ENCODE assay signal across 9 mouse cellular contexts in genomic region chr6:31100749-31101148, GRCm38 (mm10).
A peak's percentile ranks its signal among the peaks of the same experiment; 100 is the strongest.
DNase-seq lines count a peak whose midpoint lies in the region; ATAC-seq and TF ChIP-seq lines count a peak whose summit lies in the region.
"Had no signal": no experiment of that assay in that cellular context is flagged by ENCODE, and none has a peak within 500 bp of the region (broad histone marks: within the 10 kb centered on the region; RNA-seq: fewer than 3 reads in every experiment).

No protein-coding gene starts in this region.

- peak; percentile 62 for TF ChIP-seq CTCF in lung, postnatal 0 days (IDR thresholded peaks at IDR 0.05)

- no peaks in the 10 kb centered on the region for H3K9me3 ChIP-seq in heart, embryonic 10.5 days
- no peaks in the 10 kb centered on the region for H3K9me3 ChIP-seq in lung, postnatal 0 days (ENCODE audit: low read length)

- peaks cover 44% of the 10 kb centered on the region for H3K4me1 ChIP-seq in heart, embryonic 10.5 days
- no peaks in the 10 kb centered on the region; the same call in 1 of the 2 replicates for H3K4me1 ChIP-seq in lung, postnatal 0 days (ENCODE audit: insufficient read depth, low read depth, low read length)
- peaks cover 22% of the 10 kb centered on the region for H3K4me1 ChIP-seq in brown adipose tissue, adult 24 weeks (ENCODE audit: control insufficient read depth, insufficient read depth, insufficient read length, low read length)

- WGBS in heart, embryonic 10.5 days = 66% methylated on average over 5 of the region's 5 CpGs
- 33% methylated on average over 5 of the region's 5 CpGs for WGBS in lung, postnatal 0 days

- H3K4me2 ChIP-seq in lung, postnatal 0 days (replicated peaks; ENCODE audit: low read depth, low read length) = no peak overlapping the region

- no peaks in the 10 kb centered on the region for H3K36me3 ChIP-seq in heart, embryonic 10.5 days
- no peaks in the 10 kb centered on the region for H3K36me3 ChIP-seq in lung, postnatal 0 days (ENCODE audit: insufficient read depth, low read length)

- TF ChIP-seq EP300 in lung, postnatal 0 days (IDR thresholded peaks at IDR 0.05) = no peak

- DNase-seq in heart, embryonic 10.5 days (ENCODE audit: low spot score) = no peak
- DNase-seq in heart, adult 9 months (ENCODE audit: low spot score in 2 of 2) = no peak
- no peak for DNase-seq in lung, postnatal 0 days (ENCODE audit: low spot score)
- no peak for DNase-seq in lung, postnatal 10 days
- peak; percentile 78 to 85 for DNase-seq in thymus, postnatal 10 days (ENCODE audit: low spot score in 2 of 2)
- DNase-seq in left cerebral cortex, adult 11 months (ENCODE audit: low spot score) = no peak
- DNase-seq: cerebellum, postnatal 14 days had no signal

- no peak overlapping the region for H3K4me3 ChIP-seq in heart, embryonic 10.5 days
- H3K4me3 ChIP-seq in lung, postnatal 0 days (ENCODE audit: low read depth, low read length) = no peak overlapping the region
- no peak overlapping the region for H3K4me3 ChIP-seq in brown adipose tissue, adult 24 weeks (ENCODE audit: insufficient read depth, low read depth, low read length)

- no peak for ATAC-seq in lung, postnatal 0 days
- ATAC-seq in cerebellum, adult (ENCODE audit: insufficient number of reproducible peaks, low FRiP score, low TSS enrichment) = no peak

- no peaks in the 10 kb centered on the region for H3K27me3 ChIP-seq in heart, embryonic 10.5 days (ENCODE audit: insufficient read depth, poor library complexity, severe bottlenecking)
- no peaks in the 10 kb centered on the region for H3K27me3 ChIP-seq in lung, postnatal 0 days (replicated peaks; ENCODE audit: insufficient read depth, low read length)

- H3K27ac ChIP-seq in heart, embryonic 10.5 days = 0 out of 2 replicates have a peak overlapping the region, but pooled peaks have one; percentile 11
- H3K27ac ChIP-seq in lung, postnatal 0 days (ENCODE audit: low read length) = no peak overlapping the region
- 0 out of 2 replicates have a peak overlapping the region, but pooled peaks have one; percentile 4 for H3K27ac ChIP-seq in brown adipose tissue, adult 24 weeks (replicated peaks; ENCODE audit: low read depth, low read length)

- no peak overlapping the region for H3K9ac ChIP-seq in lung, postnatal 0 days (replicated peaks; ENCODE audit: low read depth)

Comparison
In these comparisons a context has a peak if more than half of its experiments do, and no peak if none do; other contexts are left out.
1. DNase-seq: peak in thymus, postnatal 10 days (2 of 2); none in heart, embryonic 10.5 days (single experiment), heart, adult 9 months (0 of 2), lung, postnatal 0 days (single experiment), lung, postnatal 10 days (single experiment) and left cerebral cortex, adult 11 months (single experiment).